Mouse (Mus musculus): Measurements from ENCODE around the gene Gm44790.
"Not testable (repeated sequence)": the region's sequence is repeated elsewhere in the genome, so short reads cannot be mapped to it uniquely, and the experiment has no call there.

Gm44790 gene

DNA sequence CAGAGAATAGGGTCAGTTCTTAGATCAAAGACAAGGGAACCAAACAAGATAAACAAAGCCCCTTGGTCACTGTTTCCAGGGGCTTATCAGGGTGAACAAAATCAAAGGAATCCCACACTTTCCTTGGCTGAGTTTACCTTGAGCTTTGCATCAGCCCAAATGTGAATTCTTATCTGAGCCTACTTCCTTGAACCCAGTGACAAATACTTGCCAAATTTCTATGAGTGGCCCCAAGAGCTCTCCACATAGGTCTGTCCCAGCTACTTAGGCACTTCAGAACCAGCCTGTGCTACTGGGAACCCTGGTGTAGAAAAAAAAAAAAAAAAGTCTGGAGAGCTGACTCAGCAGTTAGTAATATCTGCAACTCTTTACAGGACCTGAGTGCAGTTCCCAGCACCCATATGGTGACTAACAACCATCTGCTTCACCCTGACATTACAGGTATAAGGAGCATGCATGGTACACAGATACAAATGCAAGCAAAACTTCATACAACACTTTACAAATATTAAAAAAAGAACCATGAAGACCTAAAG, 48.3 kb downstream of the Gm44790 start:
- no peak for DNase-seq (ENCODE audit: low read depth)

- DNase-seq (ENCODE audit: low read depth): no peak
These were observed 49.2 kb downstream of the Gm44790 start for GRCm38 (mm10) chr6:86475462-86476167.

DNA sequence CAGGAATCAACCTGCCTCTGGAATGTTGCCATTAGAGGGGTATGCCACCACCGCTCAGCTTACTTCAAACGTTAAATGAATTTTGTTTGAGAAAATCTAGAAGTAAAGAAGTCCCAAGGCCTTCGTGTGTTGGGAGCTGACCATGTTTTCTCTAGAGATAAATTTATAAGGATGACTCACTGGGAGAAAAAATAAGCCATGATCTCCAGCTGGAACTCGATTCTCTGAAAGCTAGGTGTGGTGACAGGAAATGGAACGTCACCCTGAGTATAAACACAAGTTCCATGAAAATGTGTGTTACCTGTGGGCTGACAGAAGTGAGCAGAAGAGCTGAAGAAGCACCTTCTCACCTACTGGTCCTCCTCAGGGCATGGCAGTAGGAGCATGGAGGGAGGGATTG, 50.5 kb downstream of the Gm44790 start:
- no peak for DNase-seq (ENCODE audit: low read depth)

DNA sequence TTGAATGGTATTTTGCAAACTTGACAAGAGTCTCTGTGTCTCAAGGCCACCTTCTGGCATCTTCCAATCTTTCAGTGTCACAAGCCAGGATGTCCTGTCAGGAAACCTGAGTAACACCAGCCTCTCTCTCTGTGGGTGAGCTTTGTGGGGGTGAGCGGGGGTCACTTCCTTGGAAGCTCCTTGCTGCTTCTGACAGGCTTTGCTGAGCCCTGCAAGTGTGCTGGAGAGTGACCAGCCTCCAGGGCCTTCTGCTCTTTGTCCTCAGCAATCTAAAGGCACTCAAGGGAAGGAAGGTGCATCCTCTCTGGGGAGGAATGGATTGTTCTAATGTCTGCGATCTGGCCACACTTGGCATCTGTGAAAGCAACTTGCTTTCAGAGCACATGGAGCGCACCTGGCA, 52.9 kb downstream of the Gm44790 start:
- DNase-seq (ENCODE audit: low read depth): no peak

GRCm38 (mm10) chr6:86479816-86480188, 53.3 kb downstream of the Gm44790 start:
- DNase-seq (ENCODE audit: low read depth): no peak

- DNase-seq (ENCODE audit: low read depth): peak; percentile 66
These were observed 53.9 kb downstream of the Gm44790 start for GRCm38 (mm10) chr6:86480189-86480831.

DNA sequence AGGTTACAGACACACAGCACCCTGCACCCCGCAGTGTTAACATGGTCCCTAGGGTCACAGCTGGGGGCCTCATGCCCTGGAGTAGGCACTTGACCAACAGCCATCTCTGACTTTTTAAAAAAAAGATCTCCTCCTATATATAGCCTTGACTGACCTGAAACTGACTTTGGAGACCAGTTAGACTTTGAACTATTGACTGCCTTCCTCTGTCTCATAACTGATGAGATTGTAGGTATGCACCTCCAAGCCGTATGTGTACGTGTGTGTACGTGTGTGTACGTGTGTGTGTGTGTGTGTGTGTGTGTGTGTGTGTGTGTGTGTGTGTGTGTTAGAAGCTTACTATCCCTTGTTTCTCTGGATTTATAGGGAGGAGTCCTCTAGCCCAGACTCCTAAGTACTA, 55.4 kb downstream of the Gm44790 start:
- no peak for DNase-seq (ENCODE audit: low read depth)

DNA sequence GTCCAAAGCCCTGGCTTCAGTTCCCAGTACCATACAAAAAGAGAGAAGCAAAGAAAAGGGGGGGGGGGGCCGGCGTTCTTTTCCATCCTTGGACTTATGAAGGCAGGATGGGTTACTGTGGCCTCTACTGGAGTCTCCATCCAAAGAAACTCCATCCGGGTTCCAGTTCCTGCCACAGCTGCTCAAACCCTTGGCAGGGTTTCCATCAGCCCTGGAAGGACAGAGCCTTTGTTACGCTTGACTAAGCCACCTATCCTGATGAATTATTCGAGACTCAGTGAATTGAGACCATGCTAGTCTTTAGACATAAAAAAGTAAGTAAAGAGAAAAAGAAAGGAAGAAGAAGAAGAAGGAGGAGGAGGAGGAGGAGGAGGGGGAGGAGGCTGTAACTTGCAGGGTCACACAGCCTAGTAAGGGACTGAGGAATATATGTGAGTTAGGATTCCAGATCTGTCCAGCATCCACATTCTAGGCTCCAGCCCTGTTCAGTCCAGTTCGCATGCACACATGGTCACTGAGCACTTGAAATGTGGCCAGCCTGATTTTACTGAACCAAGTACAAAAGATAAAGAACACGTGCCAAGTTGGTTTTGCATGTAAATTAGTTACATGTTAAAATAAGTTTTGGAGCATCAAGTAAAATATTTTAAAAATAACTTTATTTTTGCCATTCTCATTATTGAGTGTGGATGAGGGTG, 59.6 kb downstream of the Gm44790 start:
- DNase-seq (ENCODE audit: low read depth): no peak

GRCm38 (mm10) chr6:86487358-86488148, 61.1 kb downstream of the Gm44790 start:
- peak; percentile 71 for DNase-seq (ENCODE audit: low read depth)

DNA sequence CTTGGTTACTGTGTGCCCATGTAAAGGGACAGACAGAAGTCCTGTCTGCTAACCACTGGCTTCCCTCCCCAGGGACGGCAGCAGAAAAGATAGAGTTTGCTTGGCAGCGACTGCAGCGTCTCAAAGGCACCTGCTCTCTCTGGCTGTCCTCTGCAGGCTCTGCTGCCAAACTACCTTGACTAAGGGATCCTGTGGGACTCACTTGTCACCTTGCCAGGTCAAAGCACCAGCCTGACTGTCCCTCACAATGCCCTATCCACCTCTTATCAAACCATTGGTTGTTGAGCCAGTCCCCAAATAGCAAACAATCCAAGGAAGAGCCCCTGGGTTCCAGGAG, 61.7 kb downstream of the Gm44790 start:
- DNase-seq (ENCODE audit: low read depth): no peak

GRCm38 (mm10) chr6:86489945-86490344, 63.5 kb downstream of the Gm44790 start:
- no peak for DNase-seq (ENCODE audit: low read depth)

GRCm38 (mm10) chr6:86490413-86490812, 64.0 kb downstream of the Gm44790 start:
- DNase-seq (ENCODE audit: low read depth): not testable (repeated sequence)

DNA sequence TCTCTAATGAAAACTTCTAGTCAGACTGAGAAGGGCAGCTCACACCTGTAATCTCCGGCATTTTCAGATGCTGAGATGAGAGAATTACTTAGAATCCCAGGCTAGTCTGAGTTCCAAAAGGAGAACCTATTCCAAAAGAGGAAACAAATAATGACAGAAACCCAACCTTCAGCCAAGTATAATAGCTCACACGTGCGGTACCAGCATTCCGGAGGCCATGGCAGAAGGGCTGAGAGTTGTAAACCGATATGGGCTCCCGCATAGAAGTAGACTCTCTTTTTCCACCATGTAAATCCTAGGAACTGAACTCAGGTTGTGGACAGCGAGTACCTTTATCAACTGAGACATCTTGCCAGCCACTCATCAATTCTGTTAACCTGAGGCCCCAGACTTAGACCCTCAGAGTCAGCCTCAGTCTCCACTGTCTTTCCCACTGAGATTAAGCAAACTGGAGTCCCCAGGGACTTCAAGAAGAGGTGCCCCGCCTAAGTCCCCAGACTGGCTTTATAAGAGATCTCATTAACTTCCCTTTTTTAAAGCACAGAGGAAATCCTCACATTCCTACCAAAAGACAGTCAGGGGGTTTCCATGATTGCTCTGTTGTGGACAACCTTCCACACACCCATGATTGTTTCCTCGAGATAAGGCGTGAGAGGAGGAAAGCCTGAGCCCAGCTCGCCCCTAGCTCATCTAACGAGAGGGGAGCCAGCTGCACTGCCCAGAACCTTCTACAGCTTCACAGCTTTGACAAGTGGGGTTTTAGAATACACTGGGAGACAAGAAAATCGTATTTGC, 67.2 kb downstream of the Gm44790 start:
- no peak for DNase-seq (ENCODE audit: low read depth)

DNA sequence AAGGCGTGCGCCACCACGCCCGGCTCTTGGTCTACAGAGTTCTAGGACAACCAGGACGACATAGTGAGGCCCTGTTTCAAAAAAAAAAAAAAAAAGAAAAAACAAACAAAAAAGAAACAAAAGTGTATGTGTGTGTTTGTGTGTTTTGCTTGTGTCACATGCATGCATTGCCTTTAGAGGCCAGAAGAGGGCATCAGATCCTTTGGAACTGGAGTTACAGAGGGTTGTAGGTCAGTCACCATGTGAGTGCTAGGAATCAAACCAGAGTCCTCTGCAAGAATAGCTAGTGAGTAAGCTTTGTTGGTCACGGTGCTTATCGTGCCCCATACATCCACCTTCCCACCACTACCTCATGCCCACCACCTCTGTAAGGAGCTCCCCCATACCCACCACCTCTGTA, 68.3 kb downstream of the Gm44790 start:
- no peak for DNase-seq (ENCODE audit: low read depth)

All from fibroblast of lung, adult 2 months (primary cell).